Mouse (Mus musculus) C2C12 (cell line): ENCODE results near the gene Mpv17l.

Source experiments
- CEBPB ChIP-seq: IDR thresholded peaks from one replicate; pipeline ENCODE4 v1.6.1; 2011; ENCODE audit warnings: low read depth, mild to moderate bottlenecking, control low read depth, moderate library complexity
- CTCF ChIP-seq: IDR thresholded peaks from one replicate; pipeline ENCODE4 v1.5.1; 2011; ENCODE audit not compliant: control insufficient read depth, insufficient read depth, insufficient read length
- MAX ChIP-seq: IDR thresholded peaks from one replicate; pipeline ENCODE4 v1.6.1; 2011; ENCODE audit warnings: mild to moderate bottlenecking, control low read depth
- MYOD1 ChIP-seq: IDR thresholded peaks from one replicate; pipeline ENCODE4 v1.6.1; 2011; ENCODE audit warnings: low read depth; ENCODE audit not compliant: control insufficient read depth, insufficient read length

GRCm38 (mm10) chr16:13892850-13893249, 10.1 kb upstream of the Mpv17l start:
- no peak for TF ChIP-seq CTCF
- TF ChIP-seq MYOD1: no peak
- TF ChIP-seq MAX: no peak
- no peak for TF ChIP-seq CEBPB
